Mouse (Mus musculus) liver, adult 2 months (tissue): ENCODE measurements around the gene Invs. TPM values are rescaled to one million over a fixed set of nuclear protein-coding genes. Genes with fewer than 3 reads are reported as not detected.
A peak's percentile ranks its signal among the peaks of the same experiment; 100 is the strongest.

Experiments used
- DNase-seq: peaks from one replicate; pipeline ENCODE4 v3.0.0-alpha.2; 2011; ENCODE audit warnings: low read depth, low spot score; ENCODE audit errors: extremely low read depth
- H3K27ac ChIP-seq: fragments of 200-500 bp; replicated peaks from 2 replicates; pipeline ENCODE4 v1.5.1; 2012; ENCODE audit warnings: low read depth, mild to moderate bottlenecking, control low read depth, inconsistent platforms, low read length; ENCODE audit not compliant: insufficient read depth
- H3K27me3 ChIP-seq: fragments of 200-500 bp; 2 replicates; pipeline ENCODE4 v1.6.1; 2012; ENCODE audit warnings: mild to moderate bottlenecking, moderate library complexity, low read length, inconsistent platforms; ENCODE audit not compliant: control insufficient read depth, insufficient read depth
- H3K36me3 ChIP-seq: fragments of 200-500 bp; 2 replicates; pipeline ENCODE4 v1.6.1; 2012; ENCODE audit warnings: low read length, inconsistent platforms; ENCODE audit not compliant: control insufficient read depth, insufficient read depth
- H3K4me1 ChIP-seq: fragments of 200-500 bp; 2 replicates; pipeline ENCODE4 v1.6.1; 2011; ENCODE audit warnings: low read length; ENCODE audit not compliant: control insufficient read depth, insufficient read depth
- H3K4me3 ChIP-seq: fragments of 200-500 bp; 2 replicates; pipeline ENCODE4 v1.5.1; 2011; ENCODE audit warnings: low read depth, mild to moderate bottlenecking, control low read depth, low read length, moderate library complexity; ENCODE audit not compliant: insufficient read depth
- H3K79me2 ChIP-seq: fragments of 200-500 bp; 2 replicates; pipeline ENCODE4 v1.6.1; 2012; ENCODE audit warnings: inconsistent platforms, mild to moderate bottlenecking, low read length, moderate library complexity; ENCODE audit not compliant: control insufficient read depth, insufficient read depth
- H3K9ac ChIP-seq: fragments of 200-500 bp; 2 replicates; pipeline ENCODE4 v1.6.1; 2012; ENCODE audit warnings: low read depth, mild to moderate bottlenecking, control low read depth, inconsistent platforms, low read length
- CTCF ChIP-seq: fragments of 200-500 bp; IDR thresholded peaks from 2 replicates; pipeline ENCODE4 v1.5.1; 2011; ENCODE audit warnings: low read depth, low read length, control low read depth
- POLR2A ChIP-seq: fragments of 200-500 bp; IDR thresholded peaks from 2 replicates; pipeline ENCODE4 v1.6.1; 2011; ENCODE audit warnings: low read length, control low read depth; ENCODE audit not compliant: insufficient read depth; ENCODE audit errors: extremely low read depth
- WGBS: fragments of 180-500 bp; shearing (Covaris S2); methylation state at CpG from one replicate; pipeline ENCODE4 v1.1.7; 2018; 5-methylcytosine and 5-hydroxymethylcytosine counted together
- polyA plus RNA-seq: library from polyadenylated mRNA; depleted of rRNA; stranded (reverse); fragments of >200 nt; gene quantifications from 2 replicates; pipeline ENCODE4 v1.2.3, GENCODE M21; 2012; rRNA removed
- total RNA-seq: library from RNA; depleted of rRNA; stranded (reverse); fragments of >200 nt; gene quantifications from 2 replicates; pipeline ENCODE4 v1.2.3, GENCODE M21; 2014; rRNA removed

The Invs gene
- total and polyA plus RNA-seq, 2 experiments: 1.7 to 9.9 TPM

- Histone ChIP-seq H3K4me3 (peak within 1 kb of the TSS; percentile 88), H3K36me3 (peaks cover 8% of the 10 kb centered on the region), H3K27me3 (no peaks in the 10 kb centered on the region), H3K4me1 (peaks cover 12% of the 10 kb centered on the region), H3K79me2 (peaks cover 9% of the 10 kb centered on the region), H3K27ac (0 out of 2 replicates have a peak within 1 kb of the TSS, but pooled peaks have one; percentile 6), H3K9ac (peak within 1 kb of the TSS; percentile 85)
- under 1% methylated on average over 89 of the region's 89 CpGs for WGBS
- TF ChIP-seq CTCF: no peak
- TF ChIP-seq POLR2A: peak; percentile 67; the same call in 1 of the 2 replicates
- DNase-seq: peak; percentile 65
Observed at GRCm38 (mm10) chr4:48472792-48473650, 193.5 kb downstream of the Invs start, which contains the start of gene Tex10. Tex10 (minus strand) TSS chr4:48473459.

GRCm38 (mm10) chr4:48473651-48474011 lies 194.1 kb downstream of the Invs start:
- Histone ChIP-seq H3K4me1 (peaks cover 12% of the 10 kb centered on the region), H3K9ac (no peak overlapping the region), H3K27me3 (no peaks in the 10 kb centered on the region), H3K4me3 (peak overlapping the region; percentile 88), H3K27ac (no peak overlapping the region), H3K36me3 (peaks cover 2% of the 10 kb centered on the region; the same call in 1 of the 2 replicates), H3K79me2 (peaks cover 9% of the 10 kb centered on the region)
- TF ChIP-seq CTCF: no peak
- TF ChIP-seq POLR2A: no peak
- 75% methylated on average over 2 of the region's 2 CpGs for WGBS
- DNase-seq: no peak

- Histone ChIP-seq H3K79me2 (no peaks in the 10 kb centered on the region), H3K36me3 (no peaks in the 10 kb centered on the region), H3K27me3 (no peaks in the 10 kb centered on the region), H3K9ac (no peak overlapping the region), H3K4me1 (no peaks in the 10 kb centered on the region), H3K27ac (no peak overlapping the region), H3K4me3 (no peak overlapping the region)
- 0 out of 2 replicates have a peak, but pooled peaks have one; percentile 19 for TF ChIP-seq CTCF
- TF ChIP-seq POLR2A: no peak
- 55% methylated on average over 2 of the region's 2 CpGs for WGBS
- DNase-seq: no peak
Observed at GRCm38 (mm10) chr4:48481287-48481686, 201.7 kb downstream of the Invs start.

Other genes starting within 250 kb of the Invs start
- under 0.01 and 0.13 TPM in 2 replicates for gene Nr4a3, start 234.6 kb upstream of the Invs start, total RNA-seq
- not detected in 2 replicates for gene Nr4a3, start 234.6 kb upstream of the Invs start, polyA plus RNA-seq
- 8.6 and 9.0 TPM in 2 replicates for gene Stx17, start 154.8 kb upstream of the Invs start, total RNA-seq
- 4.6 and 5.2 TPM in 2 replicates for gene Stx17, start 154.8 kb upstream of the Invs start, polyA plus RNA-seq
- 50.9 and 56.6 TPM in 2 replicates for gene Erp44, start 202 bp upstream of the Invs start, total RNA-seq
- 21.1 and 22.3 TPM in 2 replicates for gene Erp44, start 202 bp upstream of the Invs start, polyA plus RNA-seq
- gene Tex10, start 193.7 kb downstream of the Invs start, total RNA-seq: 9.6 and 13.5 TPM in 2 replicates
- gene Tex10, start 193.7 kb downstream of the Invs start, polyA plus RNA-seq: 4.0 and 4.8 TPM in 2 replicates